ENCODE assay signal across 8 mouse cellular contexts in genomic region chr4:130360238-130360590, GRCm38 (mm10). TPM values are rescaled to one million over a fixed set of nuclear protein-coding genes. Genes with fewer than 3 reads are reported as not detected.
A peak's percentile ranks its signal among the peaks of the same experiment; 100 is the strongest.
DNase-seq lines count a peak whose midpoint lies in the region; ATAC-seq and TF ChIP-seq lines count a peak whose summit lies in the region.

No protein-coding gene starts in this region.

- H3K4me1 ChIP-seq in cerebellum, adult 2 months (ENCODE audit: control insufficient read depth, insufficient read depth, low read length) = peaks cover 7% of the 10 kb centered on the region
- peaks cover 16% of the 10 kb centered on the region for H3K4me1 ChIP-seq in neural tube, embryonic 11.5 days (ENCODE audit: control insufficient read depth, insufficient read depth, low read length)
- H3K4me1 ChIP-seq in limb, embryonic 12.5 days (replicated peaks) = peaks cover 17% of the 10 kb centered on the region
- H3K4me1 ChIP-seq in small intestine, adult 2 months (ENCODE audit: control insufficient read depth, insufficient read depth, insufficient read length, low read length) = peaks cover 3% of the 10 kb centered on the region; the same call in 1 of the 2 replicates

- no peaks in the 10 kb centered on the region for H3K27me3 ChIP-seq in cerebellum, adult 2 months (ENCODE audit: control insufficient read depth, insufficient read depth, low read length)
- no peaks in the 10 kb centered on the region for H3K27me3 ChIP-seq in neural tube, embryonic 11.5 days (ENCODE audit: control insufficient read depth, insufficient read depth, low read length)
- H3K27me3 ChIP-seq in limb, embryonic 12.5 days = no peaks in the 10 kb centered on the region
- H3K27me3 ChIP-seq in small intestine, adult 2 months (ENCODE audit: control insufficient read depth, insufficient read depth, low read length) = no peaks in the 10 kb centered on the region

- H3K36me3 ChIP-seq in neural tube, embryonic 11.5 days (ENCODE audit: control insufficient read depth, insufficient read depth, low read length) = peaks cover 6% of the 10 kb centered on the region
- peaks cover 39% of the 10 kb centered on the region for H3K36me3 ChIP-seq in limb, embryonic 12.5 days
- peaks cover 15% of the 10 kb centered on the region for H3K36me3 ChIP-seq in small intestine, adult 2 months (ENCODE audit: control insufficient read depth, insufficient read depth, low read length)

- peak overlapping the region; percentile 89 for H3K9ac ChIP-seq in neural tube, embryonic 11.5 days (ENCODE audit: low read length)
- H3K9ac ChIP-seq in limb, embryonic 12.5 days (replicated peaks) = peak overlapping the region; percentile 89

- ATAC-seq in neural tube, embryonic 11.5 days (ENCODE audit: insufficient read depth, low FRiP score, low TSS enrichment) = no peak; the same call in 1 of the 2 replicates
- ATAC-seq in limb, embryonic 12.5 days (ENCODE audit: insufficient number of reproducible peaks, insufficient read depth, low FRiP score, low TSS enrichment, low read depth) = no peak

- H3K27ac ChIP-seq in cerebellum, adult 2 months (ENCODE audit: insufficient read depth, low read length) = no peak overlapping the region; the same call in 1 of the 2 replicates
- no peak overlapping the region for H3K27ac ChIP-seq in neural tube, embryonic 11.5 days (ENCODE audit: low read depth, low read length)
- H3K27ac ChIP-seq in limb, embryonic 12.5 days = peak overlapping the region; percentile 77; the same call in 1 of the 2 replicates
- 0 out of 2 replicates have a peak overlapping the region, but pooled peaks have one; percentile 7 for H3K27ac ChIP-seq in small intestine, adult 2 months (ENCODE audit: insufficient read depth, low read depth, low read length)

- H3K9me3 ChIP-seq in neural tube, embryonic 11.5 days (ENCODE audit: control insufficient read depth, low read length) = no peaks in the 10 kb centered on the region
- H3K9me3 ChIP-seq in limb, embryonic 12.5 days = no peaks in the 10 kb centered on the region

- no peak for TF ChIP-seq CTCF in cerebellum, adult 2 months (IDR thresholded peaks at IDR 0.05; ENCODE audit: borderline replicate concordance, insufficient read depth, low read depth, low read length)
- no peak for TF ChIP-seq CTCF in small intestine, adult 2 months (IDR thresholded peaks at IDR 0.05; ENCODE audit: extremely low read depth, insufficient read length, insufficient replicate concordance, low read depth, low read length)

- no peak for DNase-seq in cerebellum, adult 2 months
- no peak for DNase-seq in cerebellum, adult 11 months
- no peak for DNase-seq in neural tube, embryonic 11.5 days (ENCODE audit: low spot score)
- no peak for DNase-seq in neural tube, embryonic 10.5 days (ENCODE audit: extremely low spot score, low spot score)
- DNase-seq in cerebellum, adult 9-10 months = no peak
- DNase-seq in frontal cortex, postnatal 14 days (ENCODE audit: low spot score in 2 of 2) = no peak

- WGBS in cerebellum, adult 2 months = under 1% methylated on average over 19 of the region's 19 CpGs
- WGBS in neural tube, embryonic 11.5 days = 0% methylated on average over 19 of the region's 19 CpGs
- WGBS in limb, embryonic 12.5 days = under 1% methylated on average over 19 of the region's 19 CpGs
- WGBS in small intestine, adult 2 months = 2% methylated on average over 19 of the region's 19 CpGs

- H3K4me2 ChIP-seq in neural tube, embryonic 11.5 days (ENCODE audit: low read depth) = peak overlapping the region; percentile 76
- peak overlapping the region; percentile 87 for H3K4me2 ChIP-seq in limb, embryonic 12.5 days

- TF ChIP-seq POLR2A in cerebellum, adult 2 months (IDR thresholded peaks at IDR 0.05; ENCODE audit: borderline replicate concordance, insufficient read depth, low read length) = no peak
- TF ChIP-seq POLR2A in small intestine, adult 2 months (IDR thresholded peaks at IDR 0.05; ENCODE audit: low read depth, low read length) = no peak

- peak overlapping the region; percentile 76 for H3K4me3 ChIP-seq in cerebellum, adult 2 months (replicated peaks; ENCODE audit: insufficient read depth, low read depth, low read length)
- H3K4me3 ChIP-seq in neural tube, embryonic 11.5 days (ENCODE audit: low read depth, low read length) = peak overlapping the region; percentile 90
- peak overlapping the region; percentile 93 for H3K4me3 ChIP-seq in limb, embryonic 12.5 days (replicated peaks)
- H3K4me3 ChIP-seq in small intestine, adult 2 months (ENCODE audit: low read depth, low read length) = peak overlapping the region; percentile 87

RNA-seq across cellular contexts. Expression of gene Snrnp40, which starts 0.3 kb away (rescaled TPM):
- 35.7 and 39.5 TPM in 2 replicates for polyA plus RNA-seq in cerebellum, adult 2 months (2012; rRNA removed)
- 200 and 201 TPM in 2 replicates for polyA plus RNA-seq in neural tube, embryonic 11.5 days (2014; fragmentation: Nextera tagmentation; extraction: Ambion mirVana)
- 200 and 212 TPM in 2 replicates for polyA plus RNA-seq in limb, embryonic 12.5 days (2016; fragmentation: Nextera tagmentation; extraction: Ambion mirVana)
- 15.3 and 21.1 TPM in 2 replicates for polyA plus RNA-seq in small intestine, adult 2 months (2012; rRNA removed)

RNA-seq across cellular contexts. Expression of gene Zcchc17, which starts 0.5 kb away (rescaled TPM):
- polyA plus RNA-seq in cerebellum, adult 2 months (2012; rRNA removed) = 87.9 and 89.6 TPM in 2 replicates
- polyA plus RNA-seq in neural tube, embryonic 11.5 days (2014; fragmentation: Nextera tagmentation; extraction: Ambion mirVana) = 76.3 and 79.9 TPM in 2 replicates
- 73.9 and 76.8 TPM in 2 replicates for polyA plus RNA-seq in limb, embryonic 12.5 days (2016; fragmentation: Nextera tagmentation; extraction: Ambion mirVana)
- polyA plus RNA-seq in small intestine, adult 2 months (2012; rRNA removed) = 7.9 and 17.1 TPM in 2 replicates

RNA-seq across cellular contexts. Expression of gene Gm10570, which starts 51.7 kb away (rescaled TPM):
- polyA plus RNA-seq in cerebellum, adult 2 months (2012; rRNA removed) = 1.6 and 1.7 TPM in 2 replicates
- polyA plus RNA-seq in neural tube, embryonic 11.5 days (2014; fragmentation: Nextera tagmentation; extraction: Ambion mirVana) = not detected in 2 replicates
- not detected in 2 replicates for polyA plus RNA-seq in limb, embryonic 12.5 days (2016; fragmentation: Nextera tagmentation; extraction: Ambion mirVana)
- 0.27 TPM in 1 of 2 replicates, not detected in the other for polyA plus RNA-seq in small intestine, adult 2 months (2012; rRNA removed)

RNA-seq across cellular contexts. Expression of gene Fabp3, which starts 51.8 kb away (rescaled TPM):
- polyA plus RNA-seq in cerebellum, adult 2 months (2012; rRNA removed) = 196 and 220 TPM in 2 replicates
- polyA plus RNA-seq in neural tube, embryonic 11.5 days (2014; fragmentation: Nextera tagmentation; extraction: Ambion mirVana) = 31.5 and 32.7 TPM in 2 replicates
- 11.3 and 14.1 TPM in 2 replicates for polyA plus RNA-seq in limb, embryonic 12.5 days (2016; fragmentation: Nextera tagmentation; extraction: Ambion mirVana)
- 0.71 and 0.72 TPM in 2 replicates for polyA plus RNA-seq in small intestine, adult 2 months (2012; rRNA removed)

Comparison
In these comparisons a context has a peak if more than half of its experiments do, and no peak if none do; other contexts are left out.
1. H3K27ac ChIP-seq: peak in limb, embryonic 12.5 days (single experiment) and small intestine, adult 2 months (single experiment); none in cerebellum, adult 2 months (single experiment) and neural tube, embryonic 11.5 days (single experiment).
2. Peak in every context shown above with its lines, with median percentiles within 50 percentile points of each other: H3K4me3 ChIP-seq.